Mouse (Mus musculus) thymus, adult 2 months (tissue): Measurements from ENCODE around the gene Zfhx3. TPM values are rescaled to one million over a fixed set of nuclear protein-coding genes. Genes with fewer than 3 reads are reported as not detected.

Experiments used
- DNase-seq: peaks from one replicate; pipeline ENCODE4 v3.0.0; 2021
- H3K27ac ChIP-seq: fragments of 200-500 bp; 2 replicates; pipeline ENCODE4 v1.5.1; 2012; ENCODE audit warnings: low read length, control low read depth; ENCODE audit not compliant: control insufficient read depth, insufficient read depth
- H3K27me3 ChIP-seq: fragments of 200-500 bp; 2 replicates; pipeline ENCODE4 v1.6.1; 2012; ENCODE audit warnings: mild to moderate bottlenecking, low read length, moderate library complexity, mixed read lengths; ENCODE audit not compliant: control insufficient read depth, insufficient read depth
- H3K36me3 ChIP-seq: fragments of 200-500 bp; 2 replicates; pipeline ENCODE4 v1.6.1; 2012; ENCODE audit warnings: mild to moderate bottlenecking, low read length, moderate library complexity; ENCODE audit not compliant: control insufficient read depth, insufficient read depth
- H3K4me1 ChIP-seq: fragments of 200-500 bp; replicated peaks from 2 replicates; pipeline ENCODE4 v1.6.1; 2012; ENCODE audit warnings: low read length; ENCODE audit not compliant: control insufficient read depth, insufficient read depth
- H3K4me3 ChIP-seq: fragments of 200-500 bp; 2 replicates; pipeline ENCODE4 v1.5.1; 2012; ENCODE audit warnings: mild to moderate bottlenecking, low read length, control low read depth, moderate library complexity; ENCODE audit not compliant: control insufficient read depth, insufficient read depth
- CTCF ChIP-seq: fragments of 200-500 bp; IDR thresholded peaks from 2 replicates; pipeline ENCODE4 v1.5.1; 2012; ENCODE audit warnings: mild to moderate bottlenecking, control low read depth, low read length, moderate library complexity, borderline replicate concordance; ENCODE audit not compliant: control insufficient read depth, poor library complexity, insufficient read depth; ENCODE audit errors: extremely low read depth
- POLR2A ChIP-seq: fragments of 200-500 bp; IDR thresholded peaks from 2 replicates; pipeline ENCODE4 v1.6.1; 2012; ENCODE audit warnings: mild to moderate bottlenecking, low read length, control low read depth, moderate library complexity; ENCODE audit not compliant: control insufficient read depth, poor library complexity, insufficient read depth; ENCODE audit errors: extremely low read depth
- WGBS: fragments of 180-500 bp; shearing (Covaris S2); methylation state at CpG from one replicate; pipeline ENCODE4 v1.1.7; 2018; 5-methylcytosine and 5-hydroxymethylcytosine counted together
- polyA plus RNA-seq: library from polyadenylated mRNA; depleted of rRNA; stranded (reverse); fragments of >200 nt; gene quantifications from 2 replicates; pipeline ENCODE4 v1.2.3, GENCODE M21; 2012

The Zfhx3 gene
- polyA plus RNA-seq, 1 experiment: 1.1 TPM

GRCm38 (mm10) chr8:109001031-109001430 is 1058.6 kb downstream of the Zfhx3 start:
- 96% methylated on average over 9 of the region's 9 CpGs for WGBS
- Histone ChIP-seq H3K4me3 (no peak overlapping the region), H3K27me3 (no peaks in the 10 kb centered on the region), H3K27ac (no peak overlapping the region), H3K36me3 (no peaks in the 10 kb centered on the region), H3K4me1 (peaks cover 2% of the 10 kb centered on the region; the same call in 1 of the 2 replicates)
- TF ChIP-seq CTCF: no peak
- TF ChIP-seq POLR2A: no peak
- no peak for DNase-seq

GRCm38 (mm10) chr8:109001923-109002322 is 1059.5 kb downstream of the Zfhx3 start:
- WGBS: 66% methylated on average over 5 of the region's 5 CpGs
- H3K4me3 ChIP-seq: no peak overlapping the region
- no peak for TF ChIP-seq CTCF
- TF ChIP-seq POLR2A: no peak
- DNase-seq: no peak
- H3K27ac ChIP-seq: 0 out of 2 replicates have a peak overlapping the region, but pooled peaks have one; percentile 15
- H3K27me3 ChIP-seq: no peaks in the 10 kb centered on the region
- H3K36me3 ChIP-seq: no peaks in the 10 kb centered on the region
- H3K4me1 ChIP-seq: peaks cover 2% of the 10 kb centered on the region; the same call in 1 of the 2 replicates

GRCm38 (mm10) chr8:109006986-109007385 is 1064.5 kb downstream of the Zfhx3 start:
- Histone ChIP-seq H3K27me3 (no peaks in the 10 kb centered on the region), H3K4me1 (no peaks in the 10 kb centered on the region), H3K27ac (no peak overlapping the region), H3K36me3 (no peaks in the 10 kb centered on the region), H3K4me3 (no peak overlapping the region)
- 88% methylated on average over 9 of the region's 9 CpGs for WGBS
- DNase-seq: no peak
- TF ChIP-seq POLR2A: no peak
- TF ChIP-seq CTCF: no peak
